Comparison of ENCODE assay signal across 11 mouse cellular contexts in the genomic region with DNA sequence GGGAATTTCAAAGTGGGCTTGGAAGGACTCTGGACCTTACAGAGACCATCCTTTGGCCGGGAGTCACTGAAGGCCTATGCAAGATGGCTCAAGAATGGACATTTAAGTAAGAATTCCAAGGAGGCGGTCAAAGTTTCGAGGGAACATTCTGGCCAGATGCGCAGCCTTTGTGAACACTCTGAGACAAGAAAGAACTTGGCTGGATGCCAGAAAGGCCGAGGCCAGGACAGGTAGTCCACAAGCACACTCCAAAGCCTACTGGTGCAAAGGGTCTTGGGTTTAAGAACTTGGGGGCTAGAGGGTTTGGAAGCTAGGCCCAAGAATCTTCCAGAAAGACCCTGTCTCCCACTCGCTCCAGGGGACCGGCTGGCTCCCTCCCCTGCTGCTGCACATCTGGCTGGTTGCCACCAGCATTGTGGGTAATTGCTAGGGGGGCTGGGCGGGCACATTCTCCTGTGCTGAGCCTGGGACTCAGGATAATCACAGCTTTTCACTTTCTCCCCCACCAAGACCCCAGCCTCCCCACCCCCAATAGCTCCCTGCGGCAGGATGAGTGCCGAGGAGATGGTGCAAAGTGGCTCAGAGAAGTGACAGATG. TPM values are rescaled to one million over a fixed set of nuclear protein-coding genes. Genes with fewer than 3 reads are reported as not detected.
DNase-seq lines count a peak whose midpoint lies in the region; ATAC-seq and TF ChIP-seq lines count a peak whose summit lies in the region.
"Had no signal": no experiment of that assay in that cellular context is flagged by ENCODE, and none has a peak within 500 bp of the region (broad histone marks: within the 10 kb centered on the region; RNA-seq: fewer than 3 reads in every experiment).

No protein-coding gene starts in this region.

- TF ChIP-seq POLR2A in brain, embryonic 14.5 days (IDR thresholded peaks at IDR 0.05; ENCODE audit: borderline replicate concordance, extremely low read depth, insufficient read depth, insufficient read length, poor library complexity, severe bottlenecking) = no peak

- no peak overlapping the region for H3K4me2 ChIP-seq in kidney, embryonic 15.5 days

- peaks cover 17% of the 10 kb centered on the region for H3K4me1 ChIP-seq in forebrain, embryonic 10.5 days
- H3K4me1 ChIP-seq in kidney, embryonic 15.5 days = peaks cover 16% of the 10 kb centered on the region

- DNase-seq in lung, postnatal 10 days = peak; percentile 13
- DNase-seq in lung, postnatal 14 days = no peak
- peak; percentile 82 for DNase-seq in brain, embryonic 14.5 days (ENCODE audit: low read depth)
- DNase-seq in forebrain, embryonic 10.5 days (ENCODE audit: extremely low spot score, low spot score) = no peak
- no peak for DNase-seq in ovary, postnatal 36 days (ENCODE audit: low spot score)
- DNase-seq in heart, adult 18-20 months = no peak
- DNase-seq: spleen, adult 18-20 months had no signal

- ATAC-seq in kidney, embryonic 15.5 days (replicated peaks; ENCODE audit: low FRiP score) = peak; percentile 56; the same call in 1 of the 2 replicates
- ATAC-seq: intestine, postnatal 0 days had no signal

- H3K4me3 ChIP-seq in forebrain, embryonic 10.5 days = no peak overlapping the region
- H3K4me3 ChIP-seq in kidney, embryonic 15.5 days (replicated peaks) = no peak overlapping the region

- H3K9ac ChIP-seq in kidney, embryonic 15.5 days = no peak overlapping the region

- no peaks in the 10 kb centered on the region for H3K27me3 ChIP-seq in forebrain, embryonic 10.5 days (ENCODE audit: poor library complexity, severe bottlenecking)
- H3K27me3 ChIP-seq in kidney, embryonic 15.5 days = no peaks in the 10 kb centered on the region

- 68% methylated on average over 10 of the region's 10 CpGs for WGBS in forebrain, embryonic 10.5 days
- WGBS in kidney, embryonic 15.5 days = 59% methylated on average over 10 of the region's 10 CpGs

- H3K27ac ChIP-seq in forebrain, embryonic 10.5 days = peak overlapping the region; percentile 51
- peak overlapping the region; percentile 66 for H3K27ac ChIP-seq in kidney, embryonic 15.5 days

- no peaks in the 10 kb centered on the region for H3K36me3 ChIP-seq in forebrain, embryonic 10.5 days (replicated peaks)
- no peaks in the 10 kb centered on the region for H3K36me3 ChIP-seq in kidney, embryonic 15.5 days

- no peak for TF ChIP-seq CTCF in brain, embryonic 14.5 days (IDR thresholded peaks at IDR 0.05; ENCODE audit: borderline replicate concordance, extremely low read depth, insufficient read depth, insufficient read length)

- H3K9me3 ChIP-seq in forebrain, embryonic 10.5 days = no peaks in the 10 kb centered on the region
- H3K9me3 ChIP-seq in kidney, embryonic 15.5 days (replicated peaks) = no peaks in the 10 kb centered on the region

RNA-seq across cellular contexts. Expression of gene Begain, which starts 45.1 kb away (rescaled TPM):
- 65.9 and 96.3 TPM in 2 replicates for polyA plus RNA-seq in brain, embryonic 14.5 days (2012; rRNA removed)
- 2.2 and 2.3 TPM in 2 replicates for polyA plus RNA-seq in forebrain, embryonic 10.5 days (2016; fragmentation: Nextera tagmentation; extraction: Ambion mirVana)
- polyA plus RNA-seq in kidney, embryonic 15.5 days (2015; fragmentation: Nextera tagmentation; extraction: Ambion mirVana) = 3.4 and 4.6 TPM in 2 replicates
- under 1 TPM; 0.17 to 0.28 TPM for total RNA-seq in heart, adult 18-20 months (2021)
- total RNA-seq: liver, adult 2 months; MEL had no signal
- polyA plus RNA-seq: liver, adult 2 months had no signal

Comparison
In these comparisons a context has a peak if more than half of its experiments do, and no peak if none do; other contexts are left out.
1. DNase-seq: peak in lung, postnatal 10 days (single experiment) and brain, embryonic 14.5 days (single experiment); none in lung, postnatal 14 days (single experiment), forebrain, embryonic 10.5 days (single experiment), ovary, postnatal 36 days (single experiment) and heart, adult 18-20 months (0 of 2).
2. RNA of gene Begain, which starts 45.1 kb away (polyA plus RNA-seq): 65.9 to 96.3 TPM in brain, embryonic 14.5 days; 3.4 to 4.6 TPM in kidney, embryonic 15.5 days and 2.2 to 2.3 TPM in forebrain, embryonic 10.5 days; every median in the first group is over 10 times any median in the second.